11 mouse cellular contexts compared by ENCODE assay signal in the genomic region with DNA sequence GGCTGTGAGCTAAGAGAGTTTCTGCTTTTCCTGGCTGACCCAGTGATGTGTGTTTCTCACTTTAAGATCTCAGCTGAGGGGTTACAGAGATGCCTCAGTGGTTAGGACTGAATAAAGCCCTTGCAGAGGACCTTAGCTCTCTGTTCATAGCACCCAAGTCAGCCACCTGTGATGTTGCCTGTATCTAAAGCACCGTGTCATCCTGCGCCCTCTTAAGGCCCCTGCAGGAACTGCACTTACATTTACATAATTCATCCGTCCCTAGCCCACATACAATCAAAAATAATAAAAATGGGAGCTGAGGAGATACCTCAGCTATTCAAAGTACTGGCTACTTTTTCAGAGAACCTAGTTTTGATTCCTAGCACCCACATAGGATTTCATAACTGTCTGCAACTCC. TPM values are rescaled to one million over a fixed set of nuclear protein-coding genes. Genes with fewer than 3 reads are reported as not detected.
DNase-seq lines count a peak whose midpoint lies in the region; ATAC-seq lines count a peak whose summit lies in the region.
"Had no signal": no experiment of that assay in that cellular context is flagged by ENCODE, and none has a peak within 500 bp of the region (broad histone marks: within the 10 kb centered on the region; RNA-seq: fewer than 3 reads in every experiment).

No protein-coding gene starts in this region.

- no peak overlapping the region for H3K4me2 ChIP-seq in hindbrain, embryonic 11.5 days (replicated peaks; ENCODE audit: low read depth, low read length)
- H3K4me2 ChIP-seq in hindbrain, embryonic 13.5 days = no peak overlapping the region
- H3K4me2 ChIP-seq: limb, embryonic 15.5 days had no signal

- H3K9me3 ChIP-seq in hindbrain, embryonic 11.5 days (ENCODE audit: control insufficient read depth, low read length) = no peaks in the 10 kb centered on the region
- no peaks in the 10 kb centered on the region for H3K9me3 ChIP-seq in hindbrain, embryonic 13.5 days
- H3K9me3 ChIP-seq: limb, embryonic 15.5 days had no signal

- H3K9ac ChIP-seq in hindbrain, embryonic 11.5 days (ENCODE audit: low read depth, low read length) = no peak overlapping the region
- no peak overlapping the region for H3K9ac ChIP-seq in hindbrain, embryonic 13.5 days
- H3K9ac ChIP-seq: limb, embryonic 15.5 days had no signal

- DNase-seq in hindbrain, embryonic 11.5 days (ENCODE audit: low spot score) = peak; percentile 42
- peak; percentile 40 for DNase-seq in retina, embryonic 14.5 days (ENCODE audit: low spot score)
- no peak for DNase-seq in retina, postnatal 1 day
- DNase-seq in embryo, embryonic 10.5 days (ENCODE audit: low spot score) = peak; percentile 33
- DNase-seq in thymus, postnatal 0 days (ENCODE audit: low spot score) = peak; percentile 45
- DNase-seq in Muller cell, postnatal 12 days (ENCODE audit: inconsistent ontology term) = no peak
- no peak for DNase-seq in frontal cortex, postnatal 10 days (ENCODE audit: low spot score in 2 of 2)
- DNase-seq: gastrocnemius, postnatal 10 days had no signal

- no peaks in the 10 kb centered on the region for H3K27me3 ChIP-seq in hindbrain, embryonic 11.5 days (ENCODE audit: control insufficient read depth, insufficient read depth, low read length)
- H3K27me3 ChIP-seq in hindbrain, embryonic 13.5 days = no peaks in the 10 kb centered on the region
- H3K27me3 ChIP-seq: limb, embryonic 15.5 days had no signal

- no peak overlapping the region for H3K27ac ChIP-seq in hindbrain, embryonic 11.5 days (ENCODE audit: low read depth, low read length)
- no peak overlapping the region for H3K27ac ChIP-seq in hindbrain, embryonic 13.5 days
- H3K27ac ChIP-seq: limb, embryonic 15.5 days had no signal

- ATAC-seq in hindbrain, embryonic 11.5 days (ENCODE audit: low FRiP score) = no peak
- no peak for ATAC-seq in hindbrain, embryonic 13.5 days (ENCODE audit: low FRiP score)
- ATAC-seq: hindbrain, embryonic 16.5 days had no signal

- no peaks in the 10 kb centered on the region for H3K36me3 ChIP-seq in hindbrain, embryonic 11.5 days (ENCODE audit: control insufficient read depth, insufficient read depth, low read length)
- no peaks in the 10 kb centered on the region for H3K36me3 ChIP-seq in hindbrain, embryonic 13.5 days
- H3K36me3 ChIP-seq: limb, embryonic 15.5 days had no signal

- 54% methylated on average over 3 of the region's 3 CpGs for WGBS in hindbrain, embryonic 11.5 days
- 67% methylated on average over 3 of the region's 3 CpGs for WGBS in hindbrain, embryonic 13.5 days

- H3K4me3 ChIP-seq in hindbrain, embryonic 11.5 days (ENCODE audit: low read depth, low read length) = no peak overlapping the region
- no peak overlapping the region for H3K4me3 ChIP-seq in hindbrain, embryonic 13.5 days
- H3K4me3 ChIP-seq: limb, embryonic 15.5 days had no signal

- H3K4me1 ChIP-seq in hindbrain, embryonic 11.5 days (replicated peaks; ENCODE audit: control insufficient read depth, insufficient read depth, low read length) = no peaks in the 10 kb centered on the region
- H3K4me1 ChIP-seq in hindbrain, embryonic 13.5 days (replicated peaks) = peaks cover 5% of the 10 kb centered on the region; the same call in 1 of the 2 replicates
- H3K4me1 ChIP-seq: limb, embryonic 15.5 days had no signal

RNA-seq across cellular contexts. Expression of gene Diras2, which starts 54.9 kb away (rescaled TPM):
- polyA plus RNA-seq in hindbrain, embryonic 11.5 days (2014; fragmentation: Nextera tagmentation; extraction: Ambion mirVana) = 0.24 and 0.40 TPM in 2 replicates
- polyA plus RNA-seq in hindbrain, embryonic 13.5 days (2015; fragmentation: Nextera tagmentation; extraction: Ambion mirVana) = 2.5 and 2.9 TPM in 2 replicates
- 3.4 and 3.6 TPM in 2 replicates for polyA plus RNA-seq in thymus, postnatal 0 days (2015; fragmentation: Nextera tagmentation; extraction: Ambion mirVana)

Comparison
In these comparisons a context has a peak if more than half of its experiments do, and no peak if none do; other contexts are left out.
1. DNase-seq: peak in hindbrain, embryonic 11.5 days (single experiment), retina, embryonic 14.5 days (single experiment), embryo, embryonic 10.5 days (single experiment) and thymus, postnatal 0 days (single experiment); none in retina, postnatal 1 day (single experiment), Muller cell, postnatal 12 days (single experiment) and frontal cortex, postnatal 10 days (0 of 2).